Mouse (Mus musculus) C2C12 (cell line): ENCODE data around the gene Gse1.

Source experiments
- CTCF ChIP-seq: IDR thresholded peaks from one replicate; pipeline ENCODE4 v1.5.1; 2011; ENCODE audit not compliant: control insufficient read depth, insufficient read depth, insufficient read length
- USF1 ChIP-seq: IDR thresholded peaks from one replicate; pipeline ENCODE4 v1.6.1; 2011; ENCODE audit warnings: low read depth, mild to moderate bottlenecking, control low read depth, moderate library complexity

GRCm38 (mm10) chr8:120393871-120394275 is 165.6 kb downstream of the Gse1 start:
- TF ChIP-seq CTCF (no peak), USF1 (no peak)
